Mouse (Mus musculus): ENCODE measurements around the gene Hps1.

GRCm38 (mm10) chr19:42816261-42816660, 36.5 kb upstream of the Hps1 start:
- TF ChIP-seq CTCF (IDR thresholded peaks at IDR 0.05) (no peak), EP300 (IDR thresholded peaks at IDR 0.05) (no peak)
